Mouse (Mus musculus) mouse trophoblast stem cell (cell line): ENCODE results near the gene Grin3b.

Experiments
- in situ Hi-C, 2 experiments: fragments of 300-500 bp; cut with MseI, MboI; formaldehyde crosslinking; loops; 2 replicates in 1 of 2; 3 replicates in 1 of 2; pipeline ENCODE4 v1.15.1; 2025

The Grin3b gene

GRCm38 (mm10) chr10:80014484-80015290 lies 44.2 kb downstream of the Grin3b start:
- in situ Hi-C loops, result no loop called here

GRCm38 (mm10) chr10:80015583-80015982 lies 45.1 kb downstream of the Grin3b start:
- in situ Hi-C loops, result no loop called here

- in situ Hi-C loops, result no loop called here
Measured at GRCm38 (mm10) chr10:80016511-80016910, 46.0 kb downstream of the Grin3b start, which contains the start of gene Arhgap45. Gene Arhgap45 (plus strand): TSS chr10:80016653.

GRCm38 (mm10) chr10:80016931-80017330 lies 46.4 kb downstream of the Grin3b start:
- in situ Hi-C loops, result no loop called here

- in situ Hi-C loops, result no loop called here
Measured at GRCm38 (mm10) chr10:80017361-80017760, 46.8 kb downstream of the Grin3b start.

- in situ Hi-C loops, result no loop called here
Measured at GRCm38 (mm10) chr10:80017771-80018170, 47.3 kb downstream of the Grin3b start.

GRCm38 (mm10) chr10:80018739-80019297 lies 48.3 kb downstream of the Grin3b start:
- in situ Hi-C loops, result no loop called here

GRCm38 (mm10) chr10:80019471-80020131 lies 49.1 kb downstream of the Grin3b start:
- in situ Hi-C loops, result no loop called here

- in situ Hi-C loops, result no loop called here
Measured at GRCm38 (mm10) chr10:80020191-80020590, 49.7 kb downstream of the Grin3b start.

- in situ Hi-C loops, result no loop called here
Measured at GRCm38 (mm10) chr10:80020603-80021319, 50.2 kb downstream of the Grin3b start.

GRCm38 (mm10) chr10:80021320-80021641 lies 50.8 kb downstream of the Grin3b start:
- in situ Hi-C loops, result no loop called here

- in situ Hi-C loops, result no loop called here
Measured at GRCm38 (mm10) chr10:80022164-80022563, 51.6 kb downstream of the Grin3b start.

GRCm38 (mm10) chr10:80022806-80023205 lies 52.3 kb downstream of the Grin3b start:
- in situ Hi-C loops, result no loop called here

GRCm38 (mm10) chr10:80023758-80024157 lies 53.2 kb downstream of the Grin3b start:
- in situ Hi-C loops, result no loop called here

- in situ Hi-C loops, result no loop called here
Measured at GRCm38 (mm10) chr10:80024229-80025043, 53.9 kb downstream of the Grin3b start.

GRCm38 (mm10) chr10:80025044-80025347 lies 54.5 kb downstream of the Grin3b start:
- in situ Hi-C loops, result no loop called here

- in situ Hi-C loops, result no loop called here
Measured at GRCm38 (mm10) chr10:80025463-80025862, 54.9 kb downstream of the Grin3b start.

GRCm38 (mm10) chr10:80025889-80026288 lies 55.4 kb downstream of the Grin3b start:
- in situ Hi-C loops, result no loop called here
